Mouse (Mus musculus) NIH3T3 (cell line): ENCODE data around the gene Hmgcs2.

ENCODE experiments used
- DNase-seq: peaks from one replicate; pipeline ENCODE4 v3.0.0-alpha.2; 2012; ENCODE audit warnings: low read depth

Gene Hmgcs2

DNA sequence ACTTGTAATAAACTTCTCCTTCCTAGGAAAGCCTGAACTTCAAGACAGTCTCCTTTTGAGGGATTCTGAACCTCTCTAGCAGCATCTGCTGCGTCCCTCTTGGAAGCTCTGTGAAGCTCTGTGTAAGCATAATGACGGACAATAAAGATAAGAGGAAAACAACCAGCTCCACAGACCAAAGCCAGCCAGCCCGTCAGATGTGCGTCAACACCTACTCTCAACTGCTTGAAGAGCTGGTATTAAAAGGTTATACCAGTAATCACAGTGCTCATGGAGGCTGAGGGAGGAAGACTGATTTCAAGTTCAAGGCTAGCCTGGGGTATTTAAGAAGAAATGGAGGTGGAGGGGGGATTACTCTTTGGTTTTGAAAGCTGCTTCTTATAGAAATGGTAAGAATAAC, 553 bp upstream of the Hmgcs2 start:
- DNase-seq = no peak

DNA sequence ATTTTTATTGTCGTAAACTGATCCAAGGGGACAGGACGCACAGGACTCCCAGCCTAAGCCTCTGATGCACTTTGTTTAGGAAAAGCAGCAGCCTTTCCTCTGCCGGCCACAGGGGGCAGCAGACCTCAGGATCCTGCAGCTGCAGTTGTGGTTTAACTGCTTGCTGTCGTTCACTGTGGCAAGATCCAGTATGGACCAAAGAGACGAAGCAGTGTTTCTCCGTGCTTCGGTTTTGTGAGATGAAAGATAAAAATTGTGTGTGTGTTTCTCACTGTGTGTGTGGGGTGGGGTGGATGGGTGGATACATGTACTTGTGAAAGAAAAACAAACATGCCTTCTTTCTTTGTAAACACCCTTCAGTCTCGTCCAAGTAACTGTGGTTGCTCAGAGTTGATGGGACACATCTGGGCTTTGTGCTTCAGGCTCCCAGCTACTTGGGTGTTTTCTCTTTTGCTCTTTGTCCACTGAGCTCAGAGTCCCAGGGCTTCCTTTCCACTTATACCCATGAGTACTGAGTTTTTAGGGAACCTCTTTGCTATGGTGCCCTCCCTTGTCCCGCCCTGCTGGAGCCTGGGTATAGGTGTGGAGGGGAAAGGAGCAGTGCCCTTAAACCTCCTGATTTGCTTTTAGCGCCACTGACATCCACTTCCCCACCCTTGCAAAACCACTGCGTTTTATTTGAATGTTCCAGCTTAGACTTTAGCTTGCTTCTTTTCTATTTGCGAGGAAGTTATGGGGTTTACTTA, 871 bp downstream of the Hmgcs2 start:
- DNase-seq = peak; percentile 75

DNA sequence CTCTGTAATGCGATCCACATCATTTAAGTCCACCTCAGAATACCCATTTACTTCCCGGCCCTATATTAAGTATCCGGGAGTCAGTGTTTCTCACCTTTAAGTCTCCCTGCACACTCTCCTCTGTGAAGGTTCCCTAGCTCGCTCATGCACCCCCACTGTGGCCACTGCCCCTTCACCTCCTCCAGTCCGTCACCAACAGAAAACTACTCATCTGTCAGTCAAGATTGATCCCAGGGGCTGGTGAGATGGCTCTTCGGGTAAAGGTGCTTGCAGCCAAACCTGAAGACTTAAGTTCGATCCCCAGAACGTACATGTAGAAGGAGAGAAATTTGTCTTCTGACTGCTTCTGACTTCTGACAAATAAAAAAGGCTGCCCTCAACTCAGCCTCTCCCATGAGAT, 2.2 kb downstream of the Hmgcs2 start:
- no peak for DNase-seq

DNA sequence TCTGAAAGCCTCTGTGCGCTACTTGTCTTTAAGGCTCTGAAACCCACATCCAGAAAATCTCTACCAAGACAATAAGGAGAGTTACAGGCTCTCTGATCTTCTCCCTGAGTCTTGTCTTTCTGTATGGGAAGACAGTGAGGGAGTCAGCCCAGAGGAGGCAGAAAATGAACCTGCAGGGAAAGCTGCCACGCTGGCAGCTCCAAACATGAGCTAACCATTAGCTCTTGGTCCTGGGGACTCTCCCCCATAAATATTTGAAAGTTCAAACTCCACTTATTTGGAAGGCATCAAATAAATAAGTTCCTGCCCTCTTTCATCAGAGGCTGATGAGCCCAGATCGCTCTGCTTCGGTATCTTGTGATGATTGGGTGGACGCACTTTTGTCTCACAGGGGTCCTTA, 3.0 kb downstream of the Hmgcs2 start:
- no peak for DNase-seq

GRCm38 (mm10) chr3:98291044-98291443, 10.8 kb downstream of the Hmgcs2 start:
- no peak for DNase-seq

GRCm38 (mm10) chr3:98295965-98296364, 15.7 kb downstream of the Hmgcs2 start:
- DNase-seq = no peak

DNA sequence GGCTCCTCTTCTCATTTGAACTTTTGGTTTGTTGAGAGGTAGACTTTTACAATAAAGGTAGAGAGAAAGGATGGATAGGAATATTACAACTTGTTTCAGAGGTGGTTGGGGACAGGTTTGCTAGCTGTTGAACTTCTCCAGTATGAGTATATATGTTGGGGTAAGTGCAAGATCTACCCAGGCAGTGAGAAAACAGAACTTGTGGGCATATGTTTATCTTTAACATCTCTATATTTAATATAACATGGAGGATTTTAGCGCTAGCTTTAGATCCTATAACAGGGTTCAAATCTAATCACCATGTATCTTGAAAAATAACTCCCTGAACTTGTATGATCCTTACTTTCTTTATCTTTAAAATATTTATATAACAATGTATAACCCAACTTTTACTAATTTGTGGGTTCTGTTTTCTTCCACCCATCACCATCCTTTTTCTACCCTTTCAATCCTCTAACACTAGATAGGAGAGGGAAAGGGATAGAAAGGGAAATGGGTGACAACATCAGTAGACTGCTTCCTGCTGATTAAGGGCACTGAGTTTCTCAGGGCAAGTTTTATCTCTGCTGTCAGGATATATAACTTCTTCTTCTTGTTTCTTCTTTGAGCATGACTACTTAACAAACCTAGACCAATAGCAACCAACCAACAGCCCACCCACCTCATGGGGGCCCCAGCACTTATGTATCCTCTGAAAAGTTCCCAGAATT, 19.3 kb downstream of the Hmgcs2 start:
- DNase-seq = no peak

- no peak for DNase-seq
Observed at GRCm38 (mm10) chr3:98300266-98300665, 20.0 kb downstream of the Hmgcs2 start.

DNA sequence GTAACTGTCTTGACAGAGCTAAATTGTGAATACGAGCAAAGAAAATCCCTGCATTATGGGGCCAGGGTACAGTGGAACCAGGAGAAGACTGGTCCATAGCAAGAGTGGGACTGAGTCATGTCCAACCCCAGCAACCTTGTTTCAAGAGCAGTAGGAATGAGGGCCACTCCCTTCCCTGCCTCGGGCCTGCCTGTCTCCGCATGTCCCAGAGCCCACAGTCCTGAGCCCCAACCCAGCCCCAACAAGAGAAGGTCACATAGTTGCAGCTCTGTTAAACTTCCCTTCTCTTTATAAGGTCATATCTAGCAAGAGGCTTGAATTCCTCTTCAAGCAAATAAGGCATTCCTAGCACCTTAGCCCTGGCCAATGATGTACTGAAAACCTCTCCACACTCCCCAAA, 21.5 kb downstream of the Hmgcs2 start:
- DNase-seq = no peak

- no peak for DNase-seq
Observed at GRCm38 (mm10) chr3:98308606-98309005, 28.4 kb downstream of the Hmgcs2 start.

GRCm38 (mm10) chr3:98310456-98310855, 30.2 kb downstream of the Hmgcs2 start:
- no peak for DNase-seq

DNA sequence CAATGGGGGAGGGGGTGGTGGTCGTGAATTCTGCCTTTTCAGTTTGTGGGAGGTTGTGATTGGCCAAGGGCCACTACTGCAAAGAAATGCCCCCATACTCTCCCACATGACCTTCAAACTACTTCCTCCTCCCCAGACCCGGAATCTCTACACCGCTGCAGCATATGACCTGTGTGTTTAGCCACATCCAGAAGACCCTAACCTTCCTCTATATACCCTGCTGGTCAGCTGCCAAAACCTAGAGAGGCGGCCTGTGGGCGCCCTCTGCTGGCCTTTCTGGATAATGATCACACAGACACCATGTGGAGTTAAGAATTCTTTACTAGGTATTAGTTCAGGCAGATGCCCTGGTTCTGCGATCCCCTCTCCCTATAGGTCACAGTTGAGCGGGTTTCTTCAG, 32.6 kb downstream of the Hmgcs2 start:
- peak; percentile 70 for DNase-seq

GRCm38 (mm10) chr3:98313294-98314155, 33.3 kb downstream of the Hmgcs2 start:
- no peak for DNase-seq

- no peak for DNase-seq
Observed at GRCm38 (mm10) chr3:98315181-98315580, 34.9 kb downstream of the Hmgcs2 start.

- peak; percentile 61 for DNase-seq
Observed at GRCm38 (mm10) chr3:98317143-98317542, 36.9 kb downstream of the Hmgcs2 start.

DNA sequence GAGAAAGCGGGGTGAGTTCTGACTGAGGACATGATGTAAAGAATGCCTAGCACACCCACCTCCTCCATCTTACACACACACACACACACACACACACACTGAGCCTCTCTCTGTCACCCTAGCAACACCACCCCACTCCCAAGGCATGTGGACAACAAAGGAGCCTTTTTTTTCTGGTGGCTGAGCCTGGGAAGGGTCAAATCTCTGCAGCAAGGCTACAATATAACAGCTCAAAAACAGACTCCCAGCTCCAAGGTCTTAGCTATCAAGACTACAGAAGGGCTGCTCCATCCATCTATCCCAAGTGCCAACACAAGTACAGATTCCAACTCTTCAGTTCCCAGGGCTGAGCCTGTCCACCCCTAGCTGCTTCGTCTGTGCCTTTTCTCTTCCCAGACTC, 39.0 kb downstream of the Hmgcs2 start:
- no peak for DNase-seq

- DNase-seq = no peak
Observed at GRCm38 (mm10) chr3:98322209-98322608, 42.0 kb downstream of the Hmgcs2 start.

GRCm38 (mm10) chr3:98324235-98324634, 44.0 kb downstream of the Hmgcs2 start:
- no peak for DNase-seq

GRCm38 (mm10) chr3:98334010-98334409, 53.8 kb downstream of the Hmgcs2 start:
- DNase-seq = no peak

DNA sequence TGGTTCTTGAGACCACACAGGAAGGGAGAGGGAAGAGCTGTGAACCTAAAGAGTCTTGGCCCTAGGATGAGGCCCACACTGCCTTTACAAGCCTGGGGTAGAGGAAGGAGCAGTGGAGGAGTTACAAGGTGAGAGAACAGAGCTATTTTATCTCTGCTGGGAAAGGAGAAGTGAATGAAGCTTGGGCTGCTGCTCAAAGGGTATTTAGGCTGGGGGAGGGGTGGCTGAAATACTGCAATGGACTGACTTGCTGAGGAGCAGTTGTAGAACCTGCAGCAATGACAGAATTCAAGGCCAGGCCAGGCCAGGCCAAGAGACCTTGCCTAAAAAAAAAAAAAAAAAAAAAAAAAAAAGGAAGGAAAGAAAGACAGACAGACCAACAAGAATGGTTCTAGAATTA, 55.1 kb downstream of the Hmgcs2 start:
- DNase-seq = no peak

DNA sequence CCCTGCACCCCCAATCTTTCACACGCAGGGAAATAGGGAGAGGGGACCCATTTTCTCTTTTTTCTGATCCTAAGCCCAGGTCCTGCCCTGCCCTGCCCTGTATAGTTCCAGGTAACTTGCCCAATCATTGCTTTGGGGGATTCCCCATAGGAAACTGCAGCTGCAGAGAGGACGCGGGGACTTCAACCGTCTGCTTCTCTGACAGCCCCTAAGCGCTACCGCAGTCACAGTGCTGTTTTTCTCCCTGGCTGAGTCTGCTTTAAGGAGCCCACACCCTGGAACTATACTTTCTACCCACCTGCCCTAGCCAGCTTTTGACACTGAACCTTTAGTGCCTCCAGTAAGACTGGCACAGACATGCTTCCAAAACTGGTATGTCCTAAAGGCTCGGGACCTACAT, 55.7 kb downstream of the Hmgcs2 start:
- DNase-seq = no peak
